Mouse (Mus musculus) Patski (cell line): ENCODE data around the gene Optn. TPM values are rescaled to one million over a fixed set of nuclear protein-coding genes. Genes with fewer than 3 reads are reported as not detected.

Source experiments
- ATAC-seq: fragments of 100-300 bp; one replicate; pipeline ENCODE4 v1.8.0; 2021
- CTCF ChIA-PET: fragments of 350-600 bp; sonication (Branson Sonifier 250); formaldehyde crosslinking; loops from one replicate; lab custom pipeline; 2022; ENCODE audit warnings: inconsistent platforms; lab: Charles Lee
- POLR2A ChIA-PET: fragments of 350-600 bp; sonication (Branson Sonifier 250); formaldehyde crosslinking; loops from one replicate; lab custom pipeline; 2022; ENCODE audit warnings: antibody characterized with exemption, inconsistent platforms; lab: Charles Lee
- DNase-seq: peaks from one replicate; pipeline ENCODE4 v3.0.0-alpha.2; 2011; ENCODE audit warnings: low read depth, low spot score
- H3K27me3 ChIP-seq: fragments of 371-371 bp; one replicate; pipeline ENCODE4 v1.5.1; 2021
- CTCF ChIP-seq: fragments of 100-300 bp; IDR thresholded peaks from one replicate; pipeline ENCODE4 v1.5.1; 2021
- in situ Hi-C: fragments of 300-500 bp; cut with MboI; formaldehyde crosslinking; loops from 3 replicates; pipeline ENCODE4 v1.11.1; 2018; ENCODE audit warnings: low pct_unique_long_range_greater_than_20kb, mixed read lengths
- polyA plus RNA-seq: library from polyadenylated mRNA; unstranded; gene quantifications from one replicate; pipeline ENCODE4 v1.2.3, GENCODE M21; 2021

Gene Optn
- polyA plus RNA-seq, 1 experiment from 2014 or later = 36.8 TPM

- ChIA-PET CTCF (interaction anchor here (0.7 kb wide), 1 partner anchor 22 kb away, joined by 3 read pairs; no protein-coding TSS in a partner anchor), POLR2A (no interaction called here)
- no peak for DNase-seq
- in situ Hi-C loops = no loop called here
- no peak for ATAC-seq
- H3K27me3 ChIP-seq = no peaks in the 10 kb centered on the region
- TF ChIP-seq CTCF = no peak
Observed at GRCm38 (mm10) chr2:5014616-5015015, 49.2 kb downstream of the Optn start.

- peak; percentile 64 for DNase-seq
- no peak for TF ChIP-seq CTCF
- no peaks in the 10 kb centered on the region for H3K27me3 ChIP-seq
- CTCF ChIA-PET = no interaction called here
- POLR2A ChIA-PET = no interaction called here
- in situ Hi-C loops = no loop called here
- ATAC-seq = peak; percentile 99
Observed at GRCm38 (mm10) chr2:5012491-5013324, 51.1 kb downstream of the Optn start, which contains the start of gene Mcm10. Gene Mcm10, minus strand, starts transcription at chr2:5012791.

DNA sequence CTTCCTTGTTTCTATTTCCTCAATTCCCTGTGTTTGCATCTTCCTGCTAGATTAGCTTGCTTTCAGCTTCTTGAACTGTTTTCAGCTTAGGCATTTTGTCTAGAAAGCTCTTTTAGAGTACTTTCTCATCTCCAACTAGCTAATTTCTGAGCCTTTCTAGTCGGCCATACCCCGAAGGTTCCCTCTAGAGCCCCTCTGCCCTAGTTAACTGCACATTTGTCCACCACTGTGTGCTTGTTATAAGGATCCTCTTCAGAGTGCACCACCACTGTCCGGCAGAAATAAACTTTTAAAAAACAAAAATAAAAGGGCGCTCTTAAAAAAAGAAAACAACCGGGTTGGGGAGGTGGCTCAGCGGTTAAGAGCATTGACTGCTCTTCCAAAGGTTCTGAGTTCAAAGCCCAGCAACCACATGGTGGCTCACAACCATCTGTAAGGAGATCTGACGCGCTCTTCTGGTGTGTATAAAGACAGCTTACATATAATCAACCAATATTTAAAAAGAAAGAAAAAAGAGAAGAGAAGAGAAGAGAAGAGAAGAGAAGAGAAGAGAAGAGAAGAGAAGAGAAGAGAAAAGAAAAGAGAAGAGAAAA is 51.9 kb downstream of the Optn start:
- in situ Hi-C loops = no loop called here
- DNase-seq = no peak

GRCm38 (mm10) chr2:5007107-5007506 is 56.7 kb downstream of the Optn start:
- ATAC-seq = no peak

More for the DNA sequence above, 51.9 kb downstream of the Optn start:
- H3K27me3 ChIP-seq = no peaks in the 10 kb centered on the region
- no peak for ATAC-seq
- ChIA-PET POLR2A (no interaction called here), CTCF (no interaction called here)
- TF ChIP-seq CTCF = no peak

GRCm38 (mm10) chr2:5001266-5001665 is 62.6 kb downstream of the Optn start:
- ChIA-PET CTCF (no interaction called here), POLR2A (no interaction called here)
- no peak for DNase-seq
- no peak for ATAC-seq
- no peaks in the 10 kb centered on the region for H3K27me3 ChIP-seq
- in situ Hi-C loops = loop anchor here (10.0 kb wide), 1 partner anchor 86 kb away; the partner anchor contains the start of gene Phyh
- no peak for TF ChIP-seq CTCF

More at GRCm38 (mm10) chr2:5007107-5007506, 56.7 kb downstream of the Optn start:
- no peak for DNase-seq
- H3K27me3 ChIP-seq = no peaks in the 10 kb centered on the region
- in situ Hi-C loops = loop anchor here (10.0 kb wide), 1 partner anchor 92 kb away; the partner anchor contains the start of gene Phyh
- TF ChIP-seq CTCF = no peak
- ChIA-PET CTCF (interaction anchor here (1.3 kb wide), 1 partner anchor 10 kb away, joined by 3 read pairs; no protein-coding TSS in a partner anchor), POLR2A (no interaction called here)

- ChIA-PET POLR2A (no interaction called here), CTCF (no interaction called here)
- no peaks in the 10 kb centered on the region for H3K27me3 ChIP-seq
- ATAC-seq (no peak), DNase-seq (no peak)
- in situ Hi-C loops = no loop called here
- TF ChIP-seq CTCF = peak; percentile 59
Observed at GRCm38 (mm10) chr2:4998905-4999304, 64.9 kb downstream of the Optn start.

- ChIA-PET POLR2A (no interaction called here), CTCF (interaction anchor here (0.9 kb wide), 1 partner anchor 29 kb away, joined by 3 read pairs; no protein-coding TSS in a partner anchor)
- H3K27me3 ChIP-seq = no peaks in the 10 kb centered on the region
- TF ChIP-seq CTCF = no peak
- ATAC-seq (no peak), DNase-seq (no peak)
- in situ Hi-C loops = no loop called here
Observed at GRCm38 (mm10) chr2:4996421-4996824, 67.4 kb downstream of the Optn start.

GRCm38 (mm10) chr2:4995646-4996045 is 68.2 kb downstream of the Optn start:
- no peak for TF ChIP-seq CTCF
- in situ Hi-C loops = no loop called here
- ChIA-PET POLR2A (no interaction called here), CTCF (no interaction called here)
- no peaks in the 10 kb centered on the region for H3K27me3 ChIP-seq
- DNase-seq (no peak), ATAC-seq (no peak)

- H3K27me3 ChIP-seq = no peaks in the 10 kb centered on the region
- POLR2A ChIA-PET = no interaction called here
- no peak for DNase-seq
- in situ Hi-C loops = no loop called here
- TF ChIP-seq CTCF = no peak
- ATAC-seq = no peak
- CTCF ChIA-PET = no interaction called here
Observed at GRCm38 (mm10) chr2:4994436-4994835, 69.4 kb downstream of the Optn start.

GRCm38 (mm10) chr2:4993584-4993983 is 70.3 kb downstream of the Optn start:
- CTCF ChIA-PET = no interaction called here
- ATAC-seq (no peak), DNase-seq (no peak)
- no peak for TF ChIP-seq CTCF
- in situ Hi-C loops = no loop called here
- no peaks in the 10 kb centered on the region for H3K27me3 ChIP-seq
- POLR2A ChIA-PET = no interaction called here

DNA sequence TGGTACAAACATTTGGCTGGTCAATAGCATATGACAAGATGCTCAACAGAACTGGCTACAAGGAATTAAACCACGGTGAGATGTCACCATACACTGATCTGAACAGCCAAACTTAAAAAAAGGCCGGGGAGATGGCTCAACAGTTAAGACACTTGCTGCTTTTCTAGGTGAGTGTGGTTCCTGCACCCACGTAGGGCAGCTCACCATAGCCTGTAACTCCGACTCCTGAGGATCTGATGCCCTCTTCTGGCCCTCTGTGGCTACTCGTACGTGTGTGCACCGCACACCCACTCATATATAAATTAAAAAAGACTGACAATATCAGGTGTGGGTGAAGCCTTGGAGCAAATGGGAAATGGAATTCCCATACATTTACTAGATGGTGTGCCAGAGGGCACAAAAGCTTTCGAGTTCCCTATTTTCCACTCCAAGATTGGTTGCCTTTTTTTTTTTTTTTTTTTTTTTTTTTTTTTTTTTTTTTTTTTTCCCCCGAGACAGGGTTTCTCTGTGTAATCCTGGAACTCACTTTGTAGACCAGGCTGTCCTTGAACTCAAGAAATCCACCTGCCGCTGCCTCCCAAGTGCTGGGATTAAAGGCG is 74.9 kb downstream of the Optn start:
- ChIA-PET POLR2A (no interaction called here), CTCF (interaction anchor here (1.0 kb wide), 1 partner anchor 72 kb away, joined by 3 read pairs; no protein-coding TSS in a partner anchor)
- DNase-seq = no peak
- TF ChIP-seq CTCF = no peak
- no peaks in the 10 kb centered on the region for H3K27me3 ChIP-seq
- ATAC-seq = no peak
- in situ Hi-C loops = no loop called here
